ENCODE assay signal across 8 mouse cellular contexts in the genomic region with DNA sequence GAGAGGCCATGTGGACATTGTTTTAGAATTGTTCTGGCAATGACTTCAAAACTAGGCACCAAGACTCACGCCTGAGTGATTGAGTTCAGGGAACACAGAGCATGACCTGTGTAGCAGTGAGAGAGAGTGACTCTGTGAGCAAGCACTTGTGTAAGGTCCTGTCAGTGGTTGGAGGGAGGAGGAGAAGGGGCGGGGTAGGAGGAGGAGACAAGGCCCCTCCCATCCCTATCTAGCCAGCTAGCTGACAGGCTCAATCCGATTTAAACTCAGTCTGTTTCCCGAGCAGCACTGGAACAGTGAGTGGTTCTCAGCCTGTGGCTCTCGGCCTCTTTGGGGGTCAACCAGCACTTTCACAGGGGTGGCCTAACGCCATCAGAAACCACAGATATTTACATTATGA. TPM values are rescaled to one million over a fixed set of nuclear protein-coding genes. Genes with fewer than 3 reads are reported as not detected.
DNase-seq lines count a peak whose midpoint lies in the region; ATAC-seq and TF ChIP-seq lines count a peak whose summit lies in the region.

No protein-coding gene starts in this region.

- no peaks in the 10 kb centered on the region for H3K4me1 ChIP-seq in embryonic facial prominence, embryonic 11.5 days (ENCODE audit: control insufficient read depth, insufficient read depth, low read length)
- H3K4me1 ChIP-seq in hindbrain, postnatal 0 days (ENCODE audit: insufficient read depth, low read length), result no peaks in the 10 kb centered on the region
- H3K4me1 ChIP-seq in lung, adult 2 months (ENCODE audit: control insufficient read depth, insufficient read depth, low read length), result no peaks in the 10 kb centered on the region
- H3K4me1 ChIP-seq in stomach, embryonic 16.5 days (ENCODE audit: control insufficient read depth, insufficient read depth, low read length), result peaks cover 4% of the 10 kb centered on the region; the same call in 1 of the 2 replicates

- intact Hi-C loops in left cerebral cortex, adult 2 months (cut with DNase I), result no loop called here

- peak; percentile 15 for DNase-seq in urinary bladder, postnatal 25 days (ENCODE audit: low spot score)
- DNase-seq in urinary bladder, adult 2 months (ENCODE audit: low spot score), result no peak
- DNase-seq in embryonic facial prominence, embryonic 11.5 days (ENCODE audit: low spot score), result peak; percentile 49
- DNase-seq in hindbrain, postnatal 0 days (ENCODE audit: low spot score), result peak; percentile 43
- DNase-seq in lung, adult 2 months, result peak; percentile 28
- no peak for DNase-seq in left cerebral cortex, adult 2 months (ENCODE audit: extremely low spot score in 1 of 2, low spot score in 2 of 2)
- DNase-seq in right cerebral cortex, postnatal 14 days, result no peak

- WGBS in embryonic facial prominence, embryonic 11.5 days, result 24% methylated on average over 6 of the region's 6 CpGs
- 18% methylated on average over 6 of the region's 6 CpGs for WGBS in hindbrain, postnatal 0 days
- WGBS in lung, adult 2 months, result 28% methylated on average over 6 of the region's 6 CpGs
- WGBS in stomach, embryonic 16.5 days, result 16% methylated on average over 6 of the region's 6 CpGs

- TF ChIP-seq POLR2A in lung, adult 2 months (IDR thresholded peaks at IDR 0.05; ENCODE audit: borderline replicate concordance, extremely low read depth, low read depth, low read length), result no peak

- H3K9ac ChIP-seq in embryonic facial prominence, embryonic 11.5 days (replicated peaks; ENCODE audit: low read length), result no peak overlapping the region
- no peak overlapping the region for H3K9ac ChIP-seq in hindbrain, postnatal 0 days (replicated peaks; ENCODE audit: low read length)
- no peak overlapping the region for H3K9ac ChIP-seq in stomach, embryonic 16.5 days (ENCODE audit: low read length)

- H3K27ac ChIP-seq in embryonic facial prominence, embryonic 11.5 days (replicated peaks; ENCODE audit: low read depth, low read length), result no peak overlapping the region
- no peak overlapping the region for H3K27ac ChIP-seq in hindbrain, postnatal 0 days
- no peak overlapping the region for H3K27ac ChIP-seq in stomach, embryonic 16.5 days (ENCODE audit: low read length)
- no peak overlapping the region; the same call in 1 of the 2 replicates for H3K27ac ChIP-seq in left cerebral cortex, adult 2 months

- 0 out of 2 replicates have a peak, but pooled peaks have one; percentile 48 for ATAC-seq in embryonic facial prominence, embryonic 11.5 days (replicated peaks; ENCODE audit: insufficient number of reproducible peaks, low FRiP score, low TSS enrichment, low read depth)
- ATAC-seq in hindbrain, postnatal 0 days, result peak; percentile 83; the same call in 1 of the 2 replicates
- peak; percentile 93 for ATAC-seq in stomach, embryonic 16.5 days (ENCODE audit: insufficient read depth, low FRiP score)

- H3K36me3 ChIP-seq in embryonic facial prominence, embryonic 11.5 days (replicated peaks; ENCODE audit: control insufficient read depth, insufficient read depth, low read depth, low read length), result no peaks in the 10 kb centered on the region
- H3K36me3 ChIP-seq in hindbrain, postnatal 0 days (ENCODE audit: insufficient read depth, low read length), result peaks cover 16% of the 10 kb centered on the region
- peaks cover 9% of the 10 kb centered on the region; the same call in 1 of the 2 replicates for H3K36me3 ChIP-seq in stomach, embryonic 16.5 days (ENCODE audit: control insufficient read depth, insufficient read depth, low read length)

- no peak for TF ChIP-seq CTCF in hindbrain, postnatal 0 days (IDR thresholded peaks at IDR 0.05; ENCODE audit: low read depth)
- no peak for TF ChIP-seq CTCF in lung, adult 2 months (IDR thresholded peaks at IDR 0.05; ENCODE audit: insufficient read depth, low read length)
- no peak for TF ChIP-seq CTCF in left cerebral cortex, adult 2 months (IDR thresholded peaks at IDR 0.05)

- H3K4me3 ChIP-seq in embryonic facial prominence, embryonic 11.5 days (ENCODE audit: low read depth, low read length), result no peak overlapping the region
- no peak overlapping the region for H3K4me3 ChIP-seq in hindbrain, postnatal 0 days (ENCODE audit: low read length)
- no peak overlapping the region for H3K4me3 ChIP-seq in lung, adult 2 months (replicated peaks; ENCODE audit: extremely low read depth, low read depth, low read length)
- no peak overlapping the region for H3K4me3 ChIP-seq in stomach, embryonic 16.5 days (replicated peaks; ENCODE audit: low read length)
- H3K4me3 ChIP-seq in left cerebral cortex, adult 2 months, result no peak overlapping the region

- H3K9me3 ChIP-seq in embryonic facial prominence, embryonic 11.5 days (replicated peaks; ENCODE audit: control insufficient read depth, low read length), result no peaks in the 10 kb centered on the region
- no peaks in the 10 kb centered on the region for H3K9me3 ChIP-seq in hindbrain, postnatal 0 days (ENCODE audit: low read length)
- no peaks in the 10 kb centered on the region for H3K9me3 ChIP-seq in stomach, embryonic 16.5 days (replicated peaks; ENCODE audit: control insufficient read depth, low read length)

- H3K27me3 ChIP-seq in embryonic facial prominence, embryonic 11.5 days (ENCODE audit: control insufficient read depth, insufficient read depth, low read length), result no peaks in the 10 kb centered on the region
- H3K27me3 ChIP-seq in hindbrain, postnatal 0 days (ENCODE audit: insufficient read depth, low read length), result no peaks in the 10 kb centered on the region
- H3K27me3 ChIP-seq in stomach, embryonic 16.5 days (ENCODE audit: control insufficient read depth, insufficient read depth, low read length), result no peaks in the 10 kb centered on the region

- H3K4me2 ChIP-seq in embryonic facial prominence, embryonic 11.5 days (ENCODE audit: low read depth, low read length), result no peak overlapping the region
- no peak overlapping the region for H3K4me2 ChIP-seq in hindbrain, postnatal 0 days (ENCODE audit: low read depth, low read length)
- no peak overlapping the region for H3K4me2 ChIP-seq in stomach, embryonic 16.5 days (ENCODE audit: low read depth, low read length)

RNA-seq across cellular contexts. Expression of a gene that starts 15.9 kb away (rescaled TPM):
- 9.0 and 10.1 TPM in 2 replicates for polyA plus RNA-seq in urinary bladder, adult 2 months (2012; rRNA removed)
- polyA plus RNA-seq in embryonic facial prominence, embryonic 11.5 days (2014; fragmentation: Nextera tagmentation; extraction: Ambion mirVana), result 12.3 and 12.6 TPM in 2 replicates
- total RNA-seq in hindbrain, postnatal 0 days (2014; rRNA removed), result 7.7 and 17.3 TPM in 2 replicates
- polyA plus RNA-seq in hindbrain, postnatal 0 days (2015; fragmentation: Nextera tagmentation; extraction: Ambion mirVana), result 23.4 and 24.7 TPM in 2 replicates
- 6.5 and 8.0 TPM in 2 replicates for polyA plus RNA-seq in lung, adult 2 months (2012; rRNA removed)
- polyA plus RNA-seq in stomach, embryonic 16.5 days (2015; fragmentation: Nextera tagmentation; extraction: Ambion mirVana), result 13.9 and 14.5 TPM in 2 replicates
- 10 to 100 TPM; 26.1 to 28.4 TPM for total RNA-seq in left cerebral cortex, adult 2 months (2021)

RNA-seq across cellular contexts. Expression of a gene that starts 32.7 kb away (rescaled TPM):
- polyA plus RNA-seq in urinary bladder, adult 2 months (2012; rRNA removed), result 32.5 and 47.3 TPM in 2 replicates
- polyA plus RNA-seq in embryonic facial prominence, embryonic 11.5 days (2014; fragmentation: Nextera tagmentation; extraction: Ambion mirVana), result 39.9 and 41.0 TPM in 2 replicates
- 52.9 and 76.1 TPM in 2 replicates for total RNA-seq in hindbrain, postnatal 0 days (2014; rRNA removed)
- polyA plus RNA-seq in hindbrain, postnatal 0 days (2015; fragmentation: Nextera tagmentation; extraction: Ambion mirVana), result 47.0 and 52.9 TPM in 2 replicates
- 28.6 and 38.0 TPM in 2 replicates for polyA plus RNA-seq in lung, adult 2 months (2012; rRNA removed)
- polyA plus RNA-seq in stomach, embryonic 16.5 days (2015; fragmentation: Nextera tagmentation; extraction: Ambion mirVana), result 20.0 and 22.3 TPM in 2 replicates
- 10 to 100 TPM; 29.8 to 33.8 TPM for total RNA-seq in left cerebral cortex, adult 2 months (2021)

RNA-seq across cellular contexts. Expression of a gene that starts 33.2 kb away (rescaled TPM):
- polyA plus RNA-seq in urinary bladder, adult 2 months (2012; rRNA removed), result 32.4 and 37.5 TPM in 2 replicates
- 39.8 and 43.3 TPM in 2 replicates for polyA plus RNA-seq in embryonic facial prominence, embryonic 11.5 days (2014; fragmentation: Nextera tagmentation; extraction: Ambion mirVana)
- 206 and 212 TPM in 2 replicates for total RNA-seq in hindbrain, postnatal 0 days (2014; rRNA removed)
- polyA plus RNA-seq in hindbrain, postnatal 0 days (2015; fragmentation: Nextera tagmentation; extraction: Ambion mirVana), result 143 and 152 TPM in 2 replicates
- polyA plus RNA-seq in lung, adult 2 months (2012; rRNA removed), result 37.8 and 43.6 TPM in 2 replicates
- polyA plus RNA-seq in stomach, embryonic 16.5 days (2015; fragmentation: Nextera tagmentation; extraction: Ambion mirVana), result 40.9 and 47.4 TPM in 2 replicates
- total RNA-seq in left cerebral cortex, adult 2 months (2021), result 10 to 100 TPM; 66.6 to 74.8 TPM

RNA-seq across cellular contexts. Expression of a gene that starts 44.2 kb away (rescaled TPM):
- 0.65 and 0.76 TPM in 2 replicates for polyA plus RNA-seq in urinary bladder, adult 2 months (2012; rRNA removed)
- 1.9 and 2.4 TPM in 2 replicates for polyA plus RNA-seq in embryonic facial prominence, embryonic 11.5 days (2014; fragmentation: Nextera tagmentation; extraction: Ambion mirVana)
- 52.3 and 56.9 TPM in 2 replicates for total RNA-seq in hindbrain, postnatal 0 days (2014; rRNA removed)
- polyA plus RNA-seq in hindbrain, postnatal 0 days (2015; fragmentation: Nextera tagmentation; extraction: Ambion mirVana), result 9.4 and 9.6 TPM in 2 replicates
- 0.29 and 0.32 TPM in 2 replicates for polyA plus RNA-seq in lung, adult 2 months (2012; rRNA removed)
- 0.41 and 0.59 TPM in 2 replicates for polyA plus RNA-seq in stomach, embryonic 16.5 days (2015; fragmentation: Nextera tagmentation; extraction: Ambion mirVana)
- 10 to 100 TPM; 53.7 to 55.3 TPM for total RNA-seq in left cerebral cortex, adult 2 months (2021)

Comparison
In these comparisons a context has a peak if more than half of its experiments do, and no peak if none do; other contexts are left out.
1. DNase-seq: peak in urinary bladder, postnatal 25 days (single experiment), embryonic facial prominence, embryonic 11.5 days (single experiment), hindbrain, postnatal 0 days (single experiment) and lung, adult 2 months (single experiment); none in urinary bladder, adult 2 months (single experiment), left cerebral cortex, adult 2 months (0 of 2) and right cerebral cortex, postnatal 14 days (single experiment).
2. Peak in every context shown above with its lines, with median percentiles within 50 percentile points of each other: ATAC-seq.